Mouse (Mus musculus) frontal cortex, postnatal 25 days (tissue): Measurements from ENCODE around the gene Wsb2.
A peak's percentile ranks its signal among the peaks of the same experiment; 100 is the strongest.
"Not testable (repeated sequence)": the region's sequence is repeated elsewhere in the genome, so short reads cannot be mapped to it uniquely, and the experiment has no call there.

Experiments used
- DNase-seq, 2 experiments: peaks; one replicate each; pipeline ENCODE4 v3.0.0; 2022; ENCODE audit warnings: low spot score in 2 of 2

Wsb2 gene

DNA sequence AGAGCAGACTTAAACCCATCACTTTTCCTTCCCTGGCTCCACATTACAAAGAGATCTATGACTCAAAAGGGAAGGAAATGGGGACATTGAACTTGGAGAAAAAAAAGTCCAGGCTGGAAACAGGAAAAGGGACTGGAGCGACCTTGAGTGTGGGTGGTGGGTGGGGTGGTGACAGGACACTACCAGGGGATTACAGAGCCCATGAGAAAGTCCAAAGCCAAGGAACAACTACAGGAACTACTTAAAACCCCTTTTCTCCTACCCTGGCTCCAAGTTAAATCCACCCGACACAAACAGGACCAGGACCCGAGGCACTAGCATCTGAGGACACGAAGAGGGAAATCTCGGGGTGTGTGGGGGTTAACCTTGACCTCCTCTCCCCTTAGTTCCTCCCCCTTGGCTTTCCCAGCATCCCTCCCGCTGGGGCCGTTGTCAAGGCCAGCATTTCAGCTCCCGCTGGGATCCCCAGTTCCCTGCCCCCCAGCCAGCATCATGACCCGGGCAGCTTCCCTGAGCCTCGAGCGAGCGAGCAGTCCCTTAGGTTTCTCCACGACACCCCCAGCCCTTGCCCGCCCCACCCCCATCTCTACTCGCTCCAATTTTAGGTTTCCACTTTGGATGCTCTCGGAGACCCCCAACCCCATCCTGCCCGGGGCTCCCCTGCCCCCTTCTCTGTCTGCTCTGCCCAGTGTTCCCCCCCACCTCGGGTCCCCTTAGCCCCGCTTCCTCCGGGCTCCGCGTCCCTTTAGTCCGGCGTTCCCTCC, 557 bp upstream of the Wsb2 start:
- no peak for DNase-seq

DNA sequence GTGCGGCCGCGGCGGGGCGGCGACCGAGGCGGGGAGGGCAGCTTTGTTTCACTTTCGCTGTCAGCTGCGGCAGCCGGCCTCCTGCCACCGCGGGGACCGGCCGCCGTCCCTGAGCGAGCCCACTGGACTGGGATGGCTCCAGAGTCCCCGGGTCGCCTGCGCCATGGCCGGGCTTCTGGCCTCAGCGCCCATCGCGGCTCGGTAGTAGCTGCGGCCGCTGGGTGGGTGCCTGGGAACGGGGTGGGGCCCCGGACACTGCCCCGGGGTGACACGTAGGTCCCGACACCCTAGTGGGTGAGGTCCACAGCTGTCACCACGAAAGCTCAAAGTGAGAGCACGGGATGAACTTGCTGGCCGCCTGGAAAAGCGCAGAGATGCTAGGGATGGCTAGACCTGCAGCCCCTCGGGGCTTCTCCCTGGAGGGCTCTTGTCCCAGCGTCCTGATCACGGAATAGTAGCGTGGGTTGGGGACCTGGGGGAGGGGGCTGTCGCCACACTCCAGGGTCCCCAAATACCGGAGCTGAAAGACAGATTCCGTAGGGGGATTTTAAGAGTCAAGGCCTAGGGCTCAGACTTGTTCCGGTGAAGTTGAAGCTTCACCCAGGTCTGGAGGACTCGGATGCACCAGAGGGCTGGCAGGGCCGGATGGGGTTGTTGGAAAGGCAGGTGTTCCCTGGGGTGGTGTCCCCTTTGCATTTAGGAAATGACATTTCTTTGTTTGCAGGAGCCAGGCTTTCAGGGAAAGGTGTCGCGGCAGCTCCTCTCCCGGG, 559 bp downstream of the Wsb2 start:
- no peak for DNase-seq

DNA sequence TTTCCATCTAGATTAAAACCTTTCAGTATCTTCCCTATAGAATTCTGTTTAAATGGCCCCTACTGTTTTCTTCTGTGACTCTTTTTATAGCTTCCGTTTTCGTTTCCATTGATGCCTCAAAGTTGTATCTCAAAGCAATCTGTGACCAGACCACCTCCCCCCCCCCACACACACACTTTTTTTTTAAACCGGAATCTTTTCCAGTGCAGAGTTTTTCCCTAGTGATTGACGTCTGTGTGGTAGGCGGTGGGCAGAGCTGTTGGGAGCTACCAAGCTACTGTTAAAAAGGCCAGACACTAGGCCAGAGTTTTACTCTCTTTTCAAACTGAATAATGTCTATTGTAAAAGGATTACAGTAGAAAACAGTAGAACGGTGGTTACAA, 1.1 kb downstream of the Wsb2 start:
- DNase-seq = no peak

DNA sequence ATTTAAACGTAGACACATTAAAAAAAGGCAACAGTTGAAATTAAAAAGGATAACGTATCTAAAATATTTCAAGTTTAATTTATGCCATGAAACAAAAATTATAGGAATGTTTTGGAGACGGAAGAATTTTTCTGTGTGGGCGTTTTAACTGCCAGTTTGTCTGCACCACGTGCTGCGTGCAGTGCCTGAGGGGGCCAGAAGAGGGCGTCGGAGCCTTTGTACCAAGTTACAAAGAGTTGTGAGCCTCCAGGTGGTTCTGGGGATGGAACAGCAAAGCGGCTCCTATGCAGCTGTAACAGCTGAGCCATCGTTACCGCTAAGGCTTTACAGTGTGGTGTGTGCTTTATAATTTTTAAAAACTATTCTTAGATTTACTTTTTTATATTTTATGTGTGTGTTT, 1.6 kb downstream of the Wsb2 start:
- peak; percentile 63 to 78 for DNase-seq

DNA sequence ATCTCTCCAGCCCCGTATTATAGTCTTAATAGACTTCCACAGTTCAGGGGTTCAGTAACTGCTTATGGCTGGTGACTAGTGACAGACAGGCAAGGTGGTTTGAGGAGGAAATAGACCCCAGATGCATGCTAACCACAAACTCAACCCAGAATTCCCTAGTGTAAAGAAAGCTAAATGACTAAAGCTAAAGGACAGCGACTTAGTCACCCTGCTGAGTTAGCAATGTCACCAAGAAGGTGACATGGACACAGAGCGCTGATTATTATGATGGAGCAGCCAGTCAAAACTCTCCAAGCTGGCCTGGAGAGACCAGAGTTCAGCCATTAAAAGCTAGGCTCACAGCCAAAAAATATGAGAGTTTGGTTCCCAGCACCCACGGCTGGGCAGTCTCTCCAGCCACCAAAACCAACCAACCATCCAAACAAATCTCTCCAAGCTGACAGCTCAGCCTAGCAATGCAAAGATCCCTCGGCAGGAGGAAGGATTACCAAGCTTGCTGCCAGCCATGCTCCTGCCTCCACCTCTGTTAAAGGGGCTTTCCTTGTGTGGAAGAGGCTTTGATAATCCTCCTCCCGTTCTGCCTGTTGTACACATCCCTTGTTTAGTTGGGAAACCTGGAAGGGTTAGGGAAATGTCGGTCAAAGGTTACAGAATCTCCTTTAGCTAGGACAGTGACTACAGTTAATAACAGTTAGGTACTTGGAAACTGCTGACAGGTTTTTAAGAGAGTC, 2.6 kb downstream of the Wsb2 start:
- DNase-seq = no peak

DNA sequence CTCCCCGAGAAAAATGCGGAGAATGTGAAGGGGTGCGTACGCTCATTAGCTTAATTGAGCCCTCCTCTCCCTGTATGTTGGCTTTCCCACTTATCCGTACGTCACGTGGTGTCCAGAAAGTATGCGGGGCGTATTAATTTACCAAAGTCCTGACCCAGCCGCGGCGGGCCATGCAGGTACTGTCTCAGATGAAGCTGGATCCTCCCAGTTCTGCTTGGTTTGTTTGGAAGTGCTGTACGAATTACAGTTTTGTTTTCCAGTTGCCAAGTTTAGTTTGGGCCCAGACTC, 3.1 kb downstream of the Wsb2 start:
- no peak for DNase-seq

DNA sequence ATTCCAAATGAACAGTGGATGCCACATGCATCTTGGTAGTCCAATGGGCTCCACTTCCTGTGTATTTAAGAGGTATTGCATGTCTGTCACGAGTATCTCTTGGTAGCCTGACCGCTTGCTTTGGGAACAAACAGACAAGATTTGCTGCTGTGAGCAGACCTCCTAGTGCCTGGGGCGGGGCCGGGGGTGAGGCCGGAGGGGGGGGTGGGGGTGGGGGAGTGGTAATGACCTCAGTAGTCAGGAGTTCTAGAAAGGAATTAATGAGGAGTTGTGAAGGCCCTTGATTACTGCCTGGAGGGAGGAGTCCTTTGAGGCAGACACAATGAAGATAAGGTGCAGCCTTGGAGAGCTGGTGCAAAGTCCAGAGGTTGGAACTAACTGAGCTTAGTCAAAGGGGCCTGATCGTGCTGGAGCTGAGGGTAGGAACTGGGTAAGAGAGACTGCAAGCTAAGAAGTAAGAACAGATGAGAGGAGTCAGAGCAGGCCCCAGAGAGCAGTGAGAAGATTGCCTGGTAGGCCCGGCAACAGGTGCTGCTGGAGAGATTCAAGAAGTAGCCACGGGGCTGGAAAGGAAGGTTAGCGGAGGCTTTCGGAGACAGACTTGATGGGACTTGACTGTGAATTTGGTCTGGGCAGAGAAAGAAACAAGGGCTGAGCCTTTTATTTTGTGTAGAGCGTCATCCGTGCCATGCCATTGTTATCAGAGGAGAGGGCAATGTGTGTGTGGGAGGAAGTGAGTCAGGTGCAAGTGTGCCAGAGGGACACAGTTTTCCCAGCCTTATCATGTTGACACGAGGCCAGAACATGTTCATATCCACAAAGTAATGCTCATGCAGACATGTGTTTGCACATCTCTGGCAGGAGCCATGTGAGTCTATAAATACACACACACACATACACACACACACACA, 3.8 kb downstream of the Wsb2 start:
- DNase-seq = no peak

DNA sequence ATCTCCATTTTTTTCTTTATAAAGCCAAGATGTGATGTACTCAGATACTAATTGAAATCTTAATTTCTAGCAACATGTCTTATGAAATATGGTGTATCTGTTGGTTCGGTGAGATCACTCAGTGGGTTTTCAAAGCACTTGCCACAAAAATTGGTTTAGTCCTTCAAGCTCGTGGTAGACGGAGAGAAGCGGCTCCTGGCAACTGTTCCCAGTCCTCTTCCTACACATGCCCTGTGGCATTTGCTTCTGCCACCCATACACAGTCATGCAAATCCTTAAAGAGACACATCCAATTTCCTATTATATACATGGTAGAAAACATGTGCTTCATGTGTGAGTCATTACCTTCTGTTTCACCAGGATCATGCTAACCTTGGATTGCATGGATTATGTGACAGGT, 4.5 kb downstream of the Wsb2 start:
- no peak for DNase-seq

DNA sequence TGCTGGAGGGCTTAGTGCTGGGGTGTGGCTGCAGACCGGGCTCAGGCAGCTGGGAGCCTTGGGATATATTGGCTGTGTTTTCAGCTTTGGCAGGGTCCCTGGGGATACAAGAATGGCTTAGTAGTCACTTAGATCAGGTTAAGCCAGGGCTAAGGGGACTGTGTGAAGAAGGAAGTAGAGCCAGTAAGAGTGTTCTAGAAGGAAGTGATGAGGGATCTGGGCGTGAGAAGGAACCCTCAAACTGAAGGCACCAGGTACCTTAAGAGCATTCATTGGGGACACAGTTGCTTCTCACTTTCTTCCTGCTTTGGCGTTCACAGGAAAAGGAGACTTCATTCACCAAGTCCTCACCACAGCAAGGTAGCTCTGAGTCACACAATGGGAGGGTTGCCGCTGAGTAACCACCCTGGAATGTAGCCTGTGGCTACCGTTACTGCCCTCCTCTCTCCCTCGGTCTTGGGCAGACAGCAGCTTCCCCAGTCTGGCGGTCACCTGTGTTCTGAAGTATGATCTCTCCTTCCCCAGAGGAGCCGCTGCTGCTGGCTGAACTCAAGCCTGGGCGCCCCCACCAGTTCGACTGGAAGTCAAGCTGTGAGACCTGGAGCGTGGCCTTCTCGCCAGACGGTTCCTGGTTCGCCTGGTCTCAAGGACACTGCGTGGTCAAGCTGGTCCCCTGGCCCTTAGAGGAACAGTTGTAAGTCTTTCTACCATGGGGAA, 6.1 kb downstream of the Wsb2 start:
- DNase-seq = no peak

DNA sequence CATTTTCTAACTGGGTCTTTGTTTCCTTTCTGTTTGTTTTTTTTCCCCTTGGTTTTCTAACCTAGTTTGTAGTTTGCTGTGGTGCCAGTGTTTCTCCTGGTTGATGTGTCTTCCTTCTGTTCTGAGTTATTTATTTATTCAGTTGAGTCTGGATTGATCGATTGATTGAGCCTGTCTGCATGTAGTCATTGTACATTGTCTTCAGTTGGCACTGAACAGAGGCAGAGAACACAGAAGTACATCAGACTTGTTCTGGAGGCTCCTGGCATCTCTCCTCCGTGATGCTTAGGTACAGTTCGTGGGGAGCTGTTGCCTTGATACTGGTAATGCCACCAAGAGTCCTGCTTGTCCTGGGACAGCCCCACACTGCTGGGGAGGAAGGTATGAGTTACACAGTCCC, 7.7 kb downstream of the Wsb2 start:
- DNase-seq = no peak

DNA sequence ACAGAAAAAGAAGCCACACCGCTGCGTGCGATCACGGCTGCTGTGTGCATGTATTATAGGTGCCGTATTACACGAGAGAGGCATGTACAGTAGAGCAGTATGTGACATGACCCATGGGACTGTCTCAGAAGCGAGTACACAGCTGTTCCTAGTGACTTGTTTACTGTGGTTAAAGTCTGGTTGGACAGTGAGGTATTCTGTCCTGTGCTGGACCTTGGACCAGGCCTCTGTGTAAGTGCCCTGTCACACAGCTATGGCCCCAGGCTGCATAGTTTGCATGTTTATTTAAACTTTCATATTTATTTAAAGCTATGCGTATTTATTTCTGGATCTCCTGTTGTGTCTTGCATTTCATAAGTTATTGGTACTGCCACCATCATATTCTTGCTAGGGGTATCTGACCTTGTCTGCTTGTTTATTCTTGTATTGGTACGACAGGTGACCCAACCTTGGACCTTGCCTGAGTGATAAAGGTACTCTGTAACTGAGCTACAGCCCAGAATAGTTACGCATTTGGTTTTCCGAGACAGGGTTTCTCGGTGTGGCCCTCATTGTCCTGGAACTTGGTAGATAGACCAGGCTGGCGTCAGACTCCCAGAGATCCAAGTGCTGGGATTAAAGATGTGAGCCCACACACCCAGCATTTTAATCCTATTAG, 8.9 kb downstream of the Wsb2 start:
- no peak for DNase-seq

DNA sequence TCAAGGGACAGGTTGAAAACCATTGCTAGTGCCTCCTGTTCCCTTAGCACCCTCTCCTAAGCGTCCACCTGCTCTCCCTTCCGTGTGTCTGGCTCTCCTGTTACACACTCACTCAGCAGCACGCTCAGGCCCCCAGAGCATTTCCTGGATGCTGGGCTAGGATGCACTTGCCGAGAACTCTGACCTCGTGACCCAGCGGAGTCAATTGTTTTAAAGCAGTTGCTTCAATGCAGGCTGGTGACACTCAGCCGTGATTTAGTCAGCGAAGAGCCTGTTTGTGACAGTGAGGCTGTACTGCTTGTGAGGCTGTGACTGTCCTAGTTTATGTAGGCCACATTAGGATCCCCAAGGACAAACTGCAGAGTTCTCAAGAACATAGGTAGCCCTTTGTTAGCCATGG, 10.1 kb downstream of the Wsb2 start:
- DNase-seq = no peak

DNA sequence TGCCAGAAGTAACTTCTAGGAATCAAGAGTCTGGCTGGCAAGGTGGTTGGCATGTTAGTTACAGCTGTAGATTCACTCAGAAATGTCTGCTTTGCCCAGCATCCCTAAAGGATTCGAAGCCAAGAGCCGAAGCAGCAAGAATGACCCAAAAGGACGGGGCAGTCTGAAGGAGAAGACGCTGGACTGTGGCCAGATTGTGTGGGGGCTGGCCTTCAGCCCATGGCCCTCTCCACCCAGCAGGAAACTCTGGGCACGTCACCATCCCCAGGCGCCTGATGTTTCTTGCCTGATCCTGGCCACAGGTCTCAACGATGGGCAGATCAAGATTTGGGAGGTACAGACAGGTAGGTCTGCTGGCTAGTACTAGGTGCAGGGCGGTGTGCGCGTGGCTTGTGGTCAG, 13.5 kb downstream of the Wsb2 start:
- no peak for DNase-seq

DNA sequence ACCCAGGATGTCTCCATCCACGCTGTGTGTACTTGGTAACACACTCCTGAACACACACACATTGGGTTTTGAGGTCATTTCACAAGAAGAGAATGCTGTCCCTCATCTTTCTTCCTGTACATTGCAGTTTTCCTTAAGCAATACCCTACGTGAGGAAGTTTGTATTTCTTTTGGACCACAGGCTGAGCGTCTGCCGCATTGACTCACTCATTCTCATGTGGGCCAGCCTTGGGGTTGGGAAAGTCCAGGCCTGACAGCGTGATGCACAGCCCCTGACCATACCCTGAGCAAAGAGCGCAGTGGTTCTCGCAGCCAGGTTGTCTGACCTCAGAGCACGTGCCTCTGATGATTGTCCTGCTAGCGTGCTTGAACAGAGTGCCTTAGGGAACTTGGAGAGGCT, 16.3 kb downstream of the Wsb2 start:
- DNase-seq = no peak

DNA sequence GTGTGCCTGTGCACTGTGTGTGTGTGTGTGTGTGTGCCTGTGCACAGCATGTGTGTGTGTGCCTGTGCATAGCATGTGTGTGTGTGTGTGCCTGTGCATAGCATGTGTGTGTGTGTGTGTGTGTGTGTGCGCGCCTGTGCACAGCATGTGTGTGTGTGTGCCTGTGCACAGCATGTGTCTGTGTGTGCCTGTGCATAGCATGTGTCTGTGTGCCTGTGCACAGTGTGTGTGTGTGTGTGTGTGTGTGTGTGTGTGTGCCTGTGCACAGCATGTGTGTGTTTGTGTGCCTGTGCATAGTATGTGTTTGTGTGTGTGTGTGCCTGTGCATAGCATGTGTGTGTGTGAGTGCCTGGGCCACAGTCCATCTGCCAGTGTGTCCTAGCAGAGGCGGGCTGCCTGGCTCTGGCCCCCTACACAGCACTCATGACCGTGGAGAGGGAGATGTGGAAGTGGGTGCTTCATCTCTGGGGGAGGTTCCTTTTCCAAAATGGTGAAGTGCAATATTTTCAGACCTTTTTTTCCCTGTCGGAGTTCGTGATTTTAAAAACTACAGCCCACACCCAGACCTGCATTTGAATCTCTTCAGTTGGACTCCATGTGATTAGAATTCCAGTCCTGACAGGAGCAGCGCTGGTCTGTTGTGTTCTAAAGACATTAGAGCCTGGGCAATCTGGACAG, 17.4 kb downstream of the Wsb2 start:
- DNase-seq = no peak

DNA sequence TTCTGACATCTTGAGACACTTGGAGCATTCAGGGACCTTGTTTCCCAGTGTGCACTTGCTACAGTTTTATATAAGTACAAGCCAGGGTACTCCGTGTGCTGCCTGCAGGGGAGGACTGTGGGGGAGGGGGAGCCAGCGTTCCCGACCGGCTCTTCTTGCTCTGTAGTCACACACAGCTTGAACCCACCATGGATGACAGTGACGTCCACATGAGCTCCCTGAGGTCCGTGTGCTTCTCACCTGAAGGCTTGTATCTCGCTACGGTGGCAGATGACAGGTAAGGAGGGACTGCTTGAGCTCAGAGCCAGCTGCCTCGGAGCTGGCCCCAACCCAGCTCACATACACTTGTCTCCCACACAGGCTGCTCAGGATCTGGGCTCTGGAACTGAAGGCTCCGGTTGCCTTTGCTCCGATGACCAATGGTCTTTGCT, 19.2 kb downstream of the Wsb2 start:
- no peak for DNase-seq

DNA sequence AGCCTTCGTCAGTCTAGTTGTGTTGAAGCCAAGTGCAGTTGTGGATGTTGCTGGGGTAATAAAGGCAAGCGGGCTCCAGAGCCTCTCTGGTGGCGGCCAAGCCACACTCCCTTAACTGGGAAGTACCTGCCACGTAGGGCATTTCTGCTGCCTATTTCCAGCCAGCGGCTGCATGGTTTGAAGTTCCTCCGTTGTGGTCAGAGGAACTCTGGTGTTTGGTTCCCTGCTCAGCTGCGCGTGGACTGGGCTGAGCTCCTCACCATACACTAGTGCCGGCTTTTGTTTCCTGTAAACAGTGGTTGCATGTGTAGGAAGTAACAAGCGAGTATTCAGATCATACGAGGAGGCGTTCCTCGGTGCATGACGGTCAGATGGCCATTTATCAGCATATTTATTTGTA, 20.6 kb downstream of the Wsb2 start:
- DNase-seq = not testable (repeated sequence)

DNA sequence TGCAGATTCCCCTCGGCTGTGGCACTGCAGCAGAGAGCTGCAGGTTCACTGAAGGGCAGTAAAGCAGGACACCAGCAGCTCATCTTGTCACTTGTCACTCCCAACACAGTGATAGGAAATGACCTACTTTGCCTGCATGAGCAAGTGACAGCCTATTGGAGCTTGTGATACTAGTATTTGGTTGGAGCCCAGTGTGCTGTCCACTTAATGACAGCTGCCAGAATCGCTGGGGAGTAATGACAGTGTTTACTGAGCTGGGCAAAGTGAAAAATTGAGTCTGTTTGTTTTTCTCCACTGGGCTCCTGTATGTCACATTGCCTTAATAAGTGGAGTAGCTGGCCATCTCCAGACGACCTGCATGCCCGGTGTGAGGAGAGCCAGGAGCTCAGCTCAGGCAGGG, 23.1 kb downstream of the Wsb2 start:
- DNase-seq = no peak

DNA sequence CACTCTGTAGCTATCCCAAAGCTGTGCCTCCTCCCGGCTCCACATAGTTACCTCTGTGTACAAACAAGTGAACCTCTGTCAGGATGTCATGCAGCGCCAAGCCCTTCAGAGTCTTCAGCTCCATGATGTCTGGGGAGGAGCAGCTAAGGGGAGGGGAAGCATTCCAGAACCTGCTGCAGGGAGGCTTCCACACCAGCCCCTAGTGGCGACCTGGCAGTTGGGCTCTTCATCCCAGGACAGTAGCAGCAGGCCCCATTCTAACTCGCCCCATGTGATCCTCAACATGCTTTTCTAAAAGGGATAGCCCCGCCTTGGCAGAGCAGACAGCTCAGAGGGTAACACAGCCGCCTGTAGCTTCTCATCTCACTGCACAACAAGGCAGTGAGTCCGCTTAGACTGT, 24.7 kb downstream of the Wsb2 start:
- DNase-seq = no peak

DNA sequence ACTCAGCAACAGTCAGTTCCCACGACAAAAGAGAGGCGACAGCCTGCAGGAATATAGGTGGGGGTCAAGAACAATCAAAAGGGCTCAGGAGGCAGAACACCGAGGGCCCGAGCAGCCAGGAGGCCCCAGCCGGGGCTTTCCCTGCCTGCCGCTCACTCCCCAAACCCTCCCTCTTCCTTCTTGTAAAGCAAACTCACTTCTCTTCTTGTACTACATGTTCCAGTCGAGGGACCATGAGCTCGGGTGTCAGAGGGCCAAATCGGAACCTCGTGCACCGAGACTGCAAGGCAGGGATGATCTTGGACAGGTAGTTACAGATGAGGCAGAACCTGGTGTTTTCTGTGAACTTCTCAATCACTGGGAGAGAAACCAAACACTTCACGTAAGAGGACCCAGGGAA, 26.1 kb downstream of the Wsb2 start:
- DNase-seq = no peak
